Mouse (Mus musculus) erythroblast, embryonic 14.5 days (primary cell): ENCODE data around the gene Rap1gap2.

Experiments
- GATA1 ChIP-seq: IDR thresholded peaks from 2 replicates; pipeline ENCODE4 v1.6.1; 2012; ENCODE audit warnings: low read length, inconsistent platforms, mixed read lengths
- TAL1 ChIP-seq: IDR thresholded peaks from 3 replicates; pipeline ENCODE4 v1.6.1; 2012; ENCODE audit warnings: low read length, inconsistent platforms, mixed read lengths

- TF ChIP-seq GATA1 = no peak
- no peak for TF ChIP-seq TAL1
Observed at GRCm38 (mm10) chr11:74649647-74650551, 39.2 kb upstream of the Rap1gap2 start.
